Mouse (Mus musculus) olfactory bulb, adult 2 months (tissue): Measurements from ENCODE around the gene Tmem176b. TPM values are rescaled to one million over a fixed set of nuclear protein-coding genes. Genes with fewer than 3 reads are reported as not detected.
A peak's percentile ranks its signal among the peaks of the same experiment; 100 is the strongest.

Experiments
- H3K27ac ChIP-seq: fragments of 200-500 bp; 2 replicates; pipeline ENCODE4 v1.5.1; 2012; ENCODE audit warnings: low read depth, low read length; ENCODE audit not compliant: insufficient read depth
- H3K4me1 ChIP-seq: fragments of 200-500 bp; 2 replicates; pipeline ENCODE4 v1.6.1; 2012; ENCODE audit warnings: low read length; ENCODE audit not compliant: control insufficient read depth, insufficient read depth
- H3K4me3 ChIP-seq: fragments of 200-500 bp; 2 replicates; pipeline ENCODE4 v1.5.1; 2012; ENCODE audit warnings: mild to moderate bottlenecking, low read depth, low read length, moderate library complexity; ENCODE audit not compliant: insufficient read depth
- CTCF ChIP-seq: fragments of 200-500 bp; IDR thresholded peaks from 2 replicates; pipeline ENCODE4 v1.5.1; 2012; ENCODE audit warnings: low read depth, mild to moderate bottlenecking, low read length, moderate library complexity; ENCODE audit not compliant: insufficient read depth
- POLR2A ChIP-seq: fragments of 200-500 bp; IDR thresholded peaks from 2 replicates; pipeline ENCODE4 v1.6.1; 2012; ENCODE audit warnings: mild to moderate bottlenecking, low read depth, low read length, moderate library complexity; ENCODE audit not compliant: insufficient read depth
- WGBS: fragments of 180-500 bp; shearing (Covaris S2); methylation state at CpG from one replicate; pipeline ENCODE4 v1.1.7; 2018; 5-methylcytosine and 5-hydroxymethylcytosine counted together
- polyA plus RNA-seq: library from polyadenylated mRNA; stranded (reverse); fragments of >200 nt; gene quantifications from 2 replicates; pipeline ENCODE4 v1.2.4, GENCODE M21; 2012; ENCODE audit warnings: low replicate concordance; ENCODE audit not compliant: missing spikeins, insufficient read depth, insufficient read length

The Tmem176b gene
- polyA plus RNA-seq, 1 experiment = not detected

DNA sequence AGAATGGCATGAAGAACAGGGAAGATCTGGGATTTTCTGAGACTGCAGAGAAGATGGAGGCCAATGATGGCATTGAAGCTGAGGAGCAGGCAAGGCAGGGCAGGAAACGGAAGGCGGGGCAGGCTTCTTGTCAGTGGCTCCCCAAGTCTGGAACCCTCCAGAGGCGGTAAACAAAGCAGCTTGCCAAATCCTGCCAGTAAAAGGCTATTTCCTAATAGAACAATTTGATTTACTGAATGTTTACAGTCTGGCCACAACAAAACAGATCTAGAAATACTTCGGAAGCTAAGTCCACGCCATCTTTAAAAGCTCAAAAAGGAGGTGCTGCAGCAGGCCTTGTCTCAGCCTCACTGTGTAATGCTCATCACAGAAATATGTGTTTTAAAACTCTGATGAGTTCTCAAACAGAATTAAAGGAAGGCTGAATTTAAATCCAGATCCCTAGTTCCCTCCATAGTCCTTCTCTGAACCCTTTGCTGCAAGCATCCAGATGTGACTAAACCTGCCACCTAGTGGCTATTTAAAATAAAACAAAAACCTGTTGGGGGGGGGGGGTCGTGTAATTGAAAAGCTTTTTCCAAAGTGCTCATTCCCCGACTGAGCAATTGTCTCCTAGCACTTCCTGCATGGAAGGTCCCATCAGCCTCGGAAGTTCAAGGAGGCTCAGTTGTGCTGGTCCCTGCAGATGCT is 16.5 kb upstream of the Tmem176b start:
- TF ChIP-seq POLR2A (no peak), CTCF (no peak)
- Histone ChIP-seq H3K4me3 (no peak overlapping the region), H3K27ac (no peak overlapping the region), H3K4me1 (no peaks in the 10 kb centered on the region)
- 56% methylated on average over 8 of the region's 8 CpGs for WGBS

DNA sequence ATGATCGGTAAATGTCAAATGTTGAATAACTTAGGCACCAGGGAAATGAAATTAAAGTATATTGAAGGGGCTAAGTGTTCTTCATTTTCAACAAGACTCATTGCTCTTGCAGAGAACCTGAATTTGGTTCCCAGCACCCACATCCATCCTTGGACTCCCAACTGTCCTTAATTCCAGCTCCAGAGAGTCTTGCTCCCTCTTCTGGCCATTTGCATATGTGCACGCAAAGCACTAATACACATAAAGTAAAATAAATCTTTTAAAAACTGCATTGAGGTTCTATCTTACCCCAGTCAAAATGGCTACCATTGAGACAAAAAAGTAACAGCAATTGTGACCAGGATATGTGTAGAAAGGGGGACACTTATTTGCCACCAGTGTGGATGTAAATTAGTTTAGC is 12.9 kb upstream of the Tmem176b start:
- TF ChIP-seq POLR2A = no peak
- TF ChIP-seq CTCF = no peak

DNA sequence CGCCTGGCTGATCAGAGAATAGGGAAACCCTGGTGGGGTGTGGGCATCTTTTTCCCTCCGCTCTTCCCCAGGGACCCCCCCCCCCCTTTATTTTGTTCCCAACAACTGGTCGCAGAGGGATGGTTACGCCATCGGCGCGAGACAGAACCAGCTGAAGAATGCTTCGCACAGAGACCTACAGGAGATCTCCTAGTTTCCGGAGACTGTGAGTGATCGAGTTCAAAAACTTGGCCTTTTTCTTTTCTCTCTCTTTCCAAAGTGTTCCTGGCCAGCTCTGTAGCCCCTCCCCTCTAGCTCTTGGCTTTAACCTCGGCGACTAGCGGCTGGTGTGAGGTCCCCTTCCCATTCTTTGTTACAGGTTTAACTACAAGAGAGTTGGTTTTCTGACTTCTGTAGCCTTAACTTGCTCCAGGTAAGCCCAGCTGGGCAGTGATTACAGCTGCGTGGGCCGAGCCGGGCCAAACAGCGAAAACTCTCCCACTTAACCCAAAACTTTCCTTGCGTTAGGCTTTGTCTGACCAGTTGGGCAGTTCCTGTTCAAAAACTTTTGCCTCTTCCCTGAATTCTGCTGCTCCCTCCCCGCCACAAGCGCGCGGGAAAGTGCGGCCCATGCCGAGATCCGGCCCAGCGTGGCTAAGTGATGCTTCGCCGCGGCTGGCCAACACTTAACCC is 10.7 kb upstream of the Tmem176b start:
- TF ChIP-seq CTCF (no peak), POLR2A (no peak)
- Histone ChIP-seq H3K27ac (no peak overlapping the region), H3K4me1 (peaks cover 3% of the 10 kb centered on the region; the same call in 1 of the 2 replicates), H3K4me3 (peak overlapping the region; percentile 29)
- WGBS = 12% methylated on average over 29 of the region's 29 CpGs

More for the DNA sequence above, 12.9 kb upstream of the Tmem176b start:
- Histone ChIP-seq H3K27ac (no peak overlapping the region), H3K4me1 (peaks cover 3% of the 10 kb centered on the region; the same call in 1 of the 2 replicates), H3K4me3 (no peak overlapping the region)
- 98% methylated on average over 2 of the region's 2 CpGs for WGBS

DNA sequence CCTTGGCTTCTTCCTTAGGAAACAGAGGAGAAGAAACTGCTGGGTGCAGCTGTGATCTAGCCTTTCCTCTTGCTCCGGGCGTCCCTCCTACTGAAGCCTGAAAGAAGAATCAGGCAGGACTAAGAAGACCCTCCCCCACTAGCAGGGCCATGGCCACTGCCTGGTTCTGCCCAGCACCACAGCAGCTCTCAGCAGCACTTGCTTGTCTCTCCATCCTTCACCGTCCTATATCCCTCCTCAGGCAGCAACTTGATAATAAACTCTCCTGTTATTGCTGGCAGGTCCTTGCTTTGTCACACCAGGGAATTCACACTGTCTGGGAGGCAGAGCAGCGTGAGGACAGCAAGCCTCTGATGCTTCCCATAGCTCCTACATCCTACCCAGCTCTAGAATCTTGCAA is 3.8 kb upstream of the Tmem176b start:
- H3K4me1 ChIP-seq = peaks cover 13% of the 10 kb centered on the region
- no peak for TF ChIP-seq CTCF
- no peak for TF ChIP-seq POLR2A
- WGBS = 83% methylated on average over 4 of the region's 4 CpGs
- H3K4me3 ChIP-seq = no peak overlapping the region
- H3K27ac ChIP-seq = no peak overlapping the region

DNA sequence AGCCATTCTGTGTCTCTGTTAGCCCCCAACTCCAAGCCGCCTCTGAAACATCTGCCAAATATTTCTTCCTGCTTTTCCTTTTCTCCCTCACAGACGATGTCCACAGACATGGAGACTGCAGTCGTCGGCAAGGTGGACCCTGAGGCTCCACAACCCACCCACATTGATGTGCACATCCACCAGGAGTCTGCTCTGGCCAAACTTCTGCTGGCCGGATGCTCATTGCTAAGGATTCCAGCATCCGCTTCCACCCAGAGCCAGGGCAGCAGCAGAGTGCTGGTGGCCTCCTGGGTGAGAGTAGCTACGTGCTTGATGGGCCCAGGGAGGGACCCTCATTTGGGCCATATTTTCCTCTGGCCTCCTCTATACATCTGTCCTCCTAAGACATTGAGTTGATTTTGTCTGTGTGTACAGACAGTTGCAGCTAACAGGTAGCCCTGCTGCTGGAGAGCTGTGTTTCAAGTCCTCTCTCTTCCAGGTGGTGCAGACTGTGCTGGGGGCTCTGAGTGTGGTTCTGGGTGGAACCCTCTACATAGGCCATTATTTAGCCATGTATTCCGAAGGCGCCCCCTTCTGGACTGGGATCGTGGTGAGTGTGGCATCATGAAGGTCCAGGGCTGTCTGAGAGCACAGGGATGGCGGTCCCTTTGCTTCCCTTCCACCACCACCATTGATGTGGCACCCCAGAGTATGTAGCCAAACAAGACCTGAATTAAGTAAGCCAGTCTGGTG is 981 bp upstream of the Tmem176b start:
- Histone ChIP-seq H3K4me3 (no peak overlapping the region), H3K4me1 (peaks cover 13% of the 10 kb centered on the region), H3K27ac (no peak overlapping the region)
- 69% methylated on average over 11 of the region's 11 CpGs for WGBS
- no peak for TF ChIP-seq POLR2A
- TF ChIP-seq CTCF = no peak

DNA sequence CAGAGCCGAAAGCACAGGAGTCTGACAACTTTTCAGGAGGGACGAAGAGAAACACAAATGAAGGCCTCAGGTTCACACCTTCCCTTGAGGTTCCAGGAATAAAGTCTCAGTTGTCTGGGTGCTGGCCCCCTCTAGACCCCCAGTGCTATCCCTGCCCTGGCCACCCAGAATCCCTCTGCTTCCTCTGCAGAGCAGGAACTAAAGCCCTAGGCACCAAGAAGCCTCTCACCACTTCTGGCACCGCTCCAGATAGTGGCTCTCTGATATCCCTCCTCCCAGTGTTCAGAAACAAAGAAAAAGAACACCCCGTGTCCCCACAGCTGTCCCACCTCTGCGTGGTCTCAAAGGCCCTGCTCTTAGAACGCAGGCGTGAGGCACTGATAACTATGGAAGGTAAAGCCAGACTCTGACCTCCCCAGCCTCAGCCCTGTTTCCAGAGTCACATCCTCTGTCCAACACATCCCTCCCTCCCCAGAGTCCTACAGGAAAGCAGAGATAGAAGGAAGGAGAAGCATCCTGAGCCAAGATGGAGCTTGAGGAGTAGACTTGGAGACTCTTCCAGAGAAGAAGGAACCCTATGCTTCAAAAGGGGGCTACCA is 826 bp downstream of the Tmem176b start, which contains the start of gene Tmem176a:
Gene Tmem176a, plus strand, starts transcription at position 549 of the 599 bp plus-strand sequence.
- Histone ChIP-seq H3K27ac (peak within 1 kb of the TSS; percentile 34), H3K4me3 (peak within 1 kb of the TSS; percentile 35), H3K4me1 (peaks cover 13% of the 10 kb centered on the region)
- 34% methylated on average over 7 of the region's 7 CpGs for WGBS
- TF ChIP-seq POLR2A (no peak), CTCF (no peak)

DNA sequence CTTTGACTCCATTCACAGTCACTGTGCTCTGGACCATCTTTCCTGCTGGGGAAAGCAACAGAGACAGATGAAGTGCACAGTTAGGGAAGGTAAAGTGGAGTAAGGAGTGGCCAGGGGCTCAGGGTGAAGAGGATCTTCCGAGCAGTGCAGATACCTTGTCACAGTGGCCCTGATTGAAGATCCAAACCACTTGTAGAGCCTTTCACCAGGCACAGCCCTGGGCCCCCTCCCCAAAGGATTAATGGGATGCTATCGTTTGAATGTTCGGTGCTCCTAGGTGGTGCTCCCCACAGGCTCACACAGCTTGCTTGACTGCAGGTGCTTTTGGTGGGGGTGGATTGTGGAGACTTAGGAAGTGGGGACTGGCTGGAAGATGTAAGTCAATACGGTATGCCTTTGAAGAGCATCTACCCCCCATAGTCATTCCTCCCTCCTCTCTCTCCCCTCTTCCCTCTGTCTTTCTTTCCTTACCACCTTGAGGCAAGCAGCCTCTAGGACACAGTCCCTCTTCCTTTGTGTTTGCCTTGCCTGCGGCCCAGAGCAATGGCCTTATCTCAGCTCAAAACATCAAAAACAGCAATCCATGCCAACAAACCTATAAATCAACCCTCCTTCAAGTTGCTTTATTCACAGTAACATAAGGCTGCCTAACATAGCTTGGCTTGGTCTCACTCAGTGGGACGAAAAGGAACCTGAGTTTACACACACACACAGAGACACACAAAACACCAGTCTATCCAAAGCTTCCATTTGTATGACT is 2.8 kb downstream of the Tmem176b start:
- H3K27ac ChIP-seq = no peak overlapping the region
- no peak overlapping the region for H3K4me3 ChIP-seq
- WGBS = 83% methylated on average over 6 of the region's 6 CpGs
- TF ChIP-seq POLR2A = no peak
- TF ChIP-seq CTCF = no peak
- peaks cover 13% of the 10 kb centered on the region for H3K4me1 ChIP-seq

DNA sequence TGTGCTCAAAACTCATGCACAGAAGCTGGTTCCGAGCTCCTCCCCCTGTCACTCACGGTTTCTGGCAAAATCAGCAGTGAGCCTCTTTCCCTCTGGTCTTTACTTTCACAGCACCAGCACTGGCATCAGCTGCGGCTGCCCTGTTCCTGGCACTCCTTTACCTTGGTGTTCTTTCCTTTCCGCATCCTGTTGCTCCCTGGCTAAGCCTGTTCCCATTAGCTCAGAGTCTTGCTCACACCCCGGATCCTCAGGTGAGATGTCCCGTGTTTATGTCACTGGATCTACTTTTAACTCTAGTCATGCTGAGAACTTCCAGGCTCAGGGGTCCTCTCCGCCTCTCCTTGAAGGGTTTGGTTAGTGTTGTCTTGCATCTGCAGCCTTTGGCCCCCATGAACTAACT is 3.8 kb downstream of the Tmem176b start:
- Histone ChIP-seq H3K4me3 (no peak overlapping the region), H3K4me1 (peaks cover 13% of the 10 kb centered on the region), H3K27ac (no peak overlapping the region)
- no peak for TF ChIP-seq CTCF
- no peak for TF ChIP-seq POLR2A
- 81% methylated on average over 7 of the region's 7 CpGs for WGBS
